Mouse (Mus musculus) hindbrain, embryonic 15.5 days (tissue): ENCODE data around the gene Tmem266. TPM values are rescaled to one million over a fixed set of nuclear protein-coding genes. Genes with fewer than 3 reads are reported as not detected.

ENCODE experiments used
- ATAC-seq: fragments of 200-750 bp; cut with Nextera tagmentation; 2 replicates; pipeline ENCODE4 v1.8.0; 2017; ENCODE audit warnings: low read depth, moderate number of reproducible peaks, moderate TSS enrichment; ENCODE audit not compliant: low FRiP score
- H3K27ac ChIP-seq: fragments of 300-500 bp; sonication (generic); replicated peaks from 2 replicates; pipeline ENCODE4 v1.5.1; 2015; ENCODE audit warnings: mild to moderate bottlenecking, inconsistent platforms
- H3K27me3 ChIP-seq: fragments of 300-500 bp; sonication (generic); 2 replicates; pipeline ENCODE4 v1.6.1; 2015; ENCODE audit warnings: control low read depth, inconsistent platforms
- H3K36me3 ChIP-seq: fragments of 300-500 bp; sonication (generic); 2 replicates; pipeline ENCODE4 v1.6.1; 2015; ENCODE audit warnings: control low read depth, inconsistent platforms
- H3K4me1 ChIP-seq: fragments of 300-500 bp; sonication (generic); replicated peaks from 2 replicates; pipeline ENCODE4 v1.6.1; 2015; ENCODE audit warnings: control low read depth, inconsistent platforms
- H3K4me2 ChIP-seq: fragments of 300-500 bp; sonication (generic); 2 replicates; pipeline ENCODE4 v1.6.1; 2015; ENCODE audit warnings: moderate library complexity, mild to moderate bottlenecking, inconsistent platforms
- H3K4me3 ChIP-seq: fragments of 300-500 bp; sonication (generic); 2 replicates; pipeline ENCODE4 v1.5.1; 2015; ENCODE audit warnings: mild to moderate bottlenecking, inconsistent platforms
- H3K9ac ChIP-seq: fragments of 300-500 bp; sonication (generic); 2 replicates; pipeline ENCODE4 v1.6.1; 2015; ENCODE audit warnings: inconsistent platforms
- H3K9me3 ChIP-seq: fragments of 300-500 bp; sonication (generic); 2 replicates; pipeline ENCODE4 v1.6.1; 2016; ENCODE audit warnings: control low read depth, inconsistent platforms
- WGBS: fragments of 180-500 bp; shearing (Covaris S2); methylation state at CpG from one replicate; pipeline ENCODE4 v1.1.7; 2015; 5-methylcytosine and 5-hydroxymethylcytosine counted together
- polyA plus RNA-seq: library from polyadenylated mRNA; unstranded; fragments of >200 nt; fragmentation: Nextera tagmentation; extraction: Ambion mirVana; gene quantifications from 2 replicates; pipeline ENCODE4 v1.2.1, GENCODE M21; 2015

Tmem266 gene
- polyA plus RNA-seq, 1 experiment from 2014 or later: 5.3 TPM

- H3K27ac ChIP-seq: no peak overlapping the region
- H3K4me1 ChIP-seq: no peaks in the 10 kb centered on the region
- H3K9ac ChIP-seq: no peak overlapping the region
- no peak overlapping the region for H3K4me2 ChIP-seq
- ATAC-seq: no peak
- H3K9me3 ChIP-seq: no peaks in the 10 kb centered on the region
- no peaks in the 10 kb centered on the region for H3K27me3 ChIP-seq
- WGBS: 69% methylated on average over 12 of the region's 12 CpGs
- H3K4me3 ChIP-seq: no peak overlapping the region
- H3K36me3 ChIP-seq: no peaks in the 10 kb centered on the region
Observed at GRCm38 (mm10) chr9:55313619-55314261, 13.0 kb upstream of the Tmem266 start.

GRCm38 (mm10) chr9:55322641-55323040, 4.1 kb upstream of the Tmem266 start:
- H3K27me3 ChIP-seq: no peaks in the 10 kb centered on the region
- peaks cover 14% of the 10 kb centered on the region for H3K4me1 ChIP-seq
- 79% methylated on average over 1 of the region's 1 CpGs for WGBS
- no peak for ATAC-seq
- no peak overlapping the region for H3K9ac ChIP-seq
- no peak overlapping the region for H3K27ac ChIP-seq
- H3K4me2 ChIP-seq: no peak overlapping the region
- no peak overlapping the region for H3K4me3 ChIP-seq
- H3K9me3 ChIP-seq: no peaks in the 10 kb centered on the region
- H3K36me3 ChIP-seq: no peaks in the 10 kb centered on the region

- Histone ChIP-seq H3K36me3 (no peaks in the 10 kb centered on the region), H3K4me2 (no peak overlapping the region), H3K4me1 (peaks cover 25% of the 10 kb centered on the region), H3K27me3 (0 out of 2 replicates have a peak, but pooled peaks cover 2% of the 10 kb centered on the region), H3K9me3 (no peaks in the 10 kb centered on the region), H3K9ac (no peak overlapping the region), H3K4me3 (no peak overlapping the region), H3K27ac (no peak overlapping the region)
- no peak for ATAC-seq
- 38% methylated on average over 8 of the region's 8 CpGs for WGBS
Observed at GRCm38 (mm10) chr9:55324085-55324484, 2.6 kb upstream of the Tmem266 start.

- Histone ChIP-seq H3K4me2 (no peak overlapping the region), H3K27me3 (0 out of 2 replicates have a peak, but pooled peaks cover 2% of the 10 kb centered on the region), H3K4me1 (peaks cover 25% of the 10 kb centered on the region), H3K4me3 (no peak overlapping the region), H3K9me3 (no peaks in the 10 kb centered on the region), H3K36me3 (no peaks in the 10 kb centered on the region), H3K27ac (no peak overlapping the region), H3K9ac (no peak overlapping the region)
- 45% methylated on average over 10 of the region's 10 CpGs for WGBS
- no peak for ATAC-seq
Observed at GRCm38 (mm10) chr9:55324516-55324915, 2.2 kb upstream of the Tmem266 start.

GRCm38 (mm10) chr9:55325061-55325460, 1.7 kb upstream of the Tmem266 start:
- no peak for ATAC-seq
- Histone ChIP-seq H3K4me3 (no peak overlapping the region), H3K36me3 (no peaks in the 10 kb centered on the region), H3K4me1 (peaks cover 25% of the 10 kb centered on the region), H3K4me2 (no peak overlapping the region), H3K9me3 (no peaks in the 10 kb centered on the region), H3K9ac (no peak overlapping the region), H3K27me3 (0 out of 2 replicates have a peak, but pooled peaks cover 2% of the 10 kb centered on the region), H3K27ac (no peak overlapping the region)
- 13% methylated on average over 1 of the region's 1 CpGs for WGBS

GRCm38 (mm10) chr9:55325564-55326514, 874 bp upstream of the Tmem266 start:
- H3K4me1 ChIP-seq: peaks cover 25% of the 10 kb centered on the region
- H3K4me2 ChIP-seq: peak overlapping the region; percentile 84
- H3K4me3 ChIP-seq: peak overlapping the region; percentile 87
- ATAC-seq: no peak
- WGBS: 11% methylated on average over 18 of the region's 18 CpGs
- H3K27me3 ChIP-seq: 0 out of 2 replicates have a peak, but pooled peaks cover 2% of the 10 kb centered on the region
- peak overlapping the region; percentile 85 for H3K9ac ChIP-seq
- peak overlapping the region; percentile 90 for H3K27ac ChIP-seq
- H3K9me3 ChIP-seq: no peaks in the 10 kb centered on the region
- H3K36me3 ChIP-seq: no peaks in the 10 kb centered on the region

GRCm38 (mm10) chr9:55327234-55327615, 512 bp downstream of the Tmem266 start:
- H3K9ac ChIP-seq: peak overlapping the region; percentile 85
- ATAC-seq: peak; percentile 31; the same call in 1 of the 2 replicates
- 0 out of 2 replicates have a peak, but pooled peaks cover 2% of the 10 kb centered on the region for H3K27me3 ChIP-seq
- no peaks in the 10 kb centered on the region for H3K36me3 ChIP-seq
- peak overlapping the region; percentile 90 for H3K27ac ChIP-seq
- WGBS: 0% methylated on average over 13 of the region's 13 CpGs
- peak overlapping the region; percentile 84 for H3K4me2 ChIP-seq
- peak overlapping the region; percentile 87 for H3K4me3 ChIP-seq
- peaks cover 26% of the 10 kb centered on the region for H3K4me1 ChIP-seq
- no peaks in the 10 kb centered on the region for H3K9me3 ChIP-seq

- Histone ChIP-seq H3K4me3 (peak overlapping the region; percentile 87), H3K27ac (no peak overlapping the region), H3K4me2 (peak overlapping the region; percentile 84), H3K4me1 (peaks cover 34% of the 10 kb centered on the region), H3K9me3 (no peaks in the 10 kb centered on the region), H3K36me3 (no peaks in the 10 kb centered on the region), H3K9ac (no peak overlapping the region), H3K27me3 (0 out of 2 replicates have a peak, but pooled peaks cover 2% of the 10 kb centered on the region)
- 22% methylated on average over 14 of the region's 14 CpGs for WGBS
- no peak for ATAC-seq
Observed at GRCm38 (mm10) chr9:55328151-55328918, 1.6 kb downstream of the Tmem266 start.

GRCm38 (mm10) chr9:55329401-55329800, 2.7 kb downstream of the Tmem266 start:
- Histone ChIP-seq H3K36me3 (no peaks in the 10 kb centered on the region), H3K4me2 (no peak overlapping the region), H3K4me1 (peaks cover 34% of the 10 kb centered on the region), H3K9me3 (no peaks in the 10 kb centered on the region), H3K27me3 (0 out of 2 replicates have a peak, but pooled peaks cover 2% of the 10 kb centered on the region), H3K4me3 (no peak overlapping the region), H3K9ac (no peak overlapping the region), H3K27ac (no peak overlapping the region)
- no peak for ATAC-seq
- WGBS: 83% methylated on average over 6 of the region's 6 CpGs

- Histone ChIP-seq H3K27me3 (0 out of 2 replicates have a peak, but pooled peaks cover 2% of the 10 kb centered on the region), H3K4me3 (no peak overlapping the region), H3K4me1 (peaks cover 22% of the 10 kb centered on the region), H3K9me3 (no peaks in the 10 kb centered on the region), H3K4me2 (peak overlapping the region; percentile 25), H3K27ac (no peak overlapping the region), H3K9ac (no peak overlapping the region), H3K36me3 (no peaks in the 10 kb centered on the region)
- no peak for ATAC-seq
- WGBS: 49% methylated on average over 5 of the region's 5 CpGs
Observed at GRCm38 (mm10) chr9:55332476-55332875, 5.8 kb downstream of the Tmem266 start.

GRCm38 (mm10) chr9:55332949-55333348, 6.2 kb downstream of the Tmem266 start:
- Histone ChIP-seq H3K4me2 (peak overlapping the region; percentile 25), H3K27me3 (0 out of 2 replicates have a peak, but pooled peaks cover 2% of the 10 kb centered on the region), H3K9ac (no peak overlapping the region), H3K9me3 (no peaks in the 10 kb centered on the region), H3K4me1 (peaks cover 18% of the 10 kb centered on the region), H3K36me3 (no peaks in the 10 kb centered on the region), H3K4me3 (no peak overlapping the region), H3K27ac (no peak overlapping the region)
- 24% methylated on average over 7 of the region's 7 CpGs for WGBS
- no peak for ATAC-seq
